Mouse (Mus musculus): ENCODE data around the gene Nme7. TPM values are rescaled to one million over a fixed set of nuclear protein-coding genes. Genes with fewer than 3 reads are reported as not detected.

Nme7 gene
- total RNA-seq, 2 experiments from 2014 or later = 1.4 TPM

- DNase-seq = no peak
- H3K4me3 ChIP-seq = no peak overlapping the region
- intact Hi-C loops (cut with DNase I) = no loop called here
- no peak for TF ChIP-seq CTCF (IDR thresholded peaks at IDR 0.05)
- peak overlapping the region; percentile 53 for H3K27ac ChIP-seq
Observed at GRCm38 (mm10) chr1:164405385-164405802, 101.5 kb downstream of the Nme7 start.

GRCm38 (mm10) chr1:164406506-164406905, 102.6 kb downstream of the Nme7 start:
- DNase-seq = no peak
- Histone ChIP-seq H3K4me3 (no peak overlapping the region), H3K27ac (peak overlapping the region; percentile 41; the same call in 1 of the 2 replicates)
- intact Hi-C loops (cut with DNase I) = no loop called here
- no peak for TF ChIP-seq CTCF (IDR thresholded peaks at IDR 0.05)

- no peak overlapping the region for H3K4me3 ChIP-seq
- H3K27ac ChIP-seq = no peak overlapping the region
- intact Hi-C loops (cut with DNase I) = no loop called here
- DNase-seq = no peak
- no peak for TF ChIP-seq CTCF (IDR thresholded peaks at IDR 0.05)
Observed at GRCm38 (mm10) chr1:164408655-164409054, 104.7 kb downstream of the Nme7 start.

- no peak overlapping the region for H3K4me3 ChIP-seq
- TF ChIP-seq CTCF (IDR thresholded peaks at IDR 0.05) = no peak
- no peak for DNase-seq
- intact Hi-C loops (cut with DNase I) = no loop called here
- no peak overlapping the region for H3K27ac ChIP-seq
Observed at GRCm38 (mm10) chr1:164411306-164411705, 107.4 kb downstream of the Nme7 start.

- no peak for TF ChIP-seq CTCF (IDR thresholded peaks at IDR 0.05)
- DNase-seq = no peak
- H3K27ac ChIP-seq = no peak overlapping the region
- intact Hi-C loops (cut with DNase I) = no loop called here
- no peak overlapping the region for H3K4me3 ChIP-seq
Observed at GRCm38 (mm10) chr1:164412906-164413305, 109.0 kb downstream of the Nme7 start.

GRCm38 (mm10) chr1:164413608-164414007, 109.7 kb downstream of the Nme7 start:
- no peak overlapping the region for H3K4me3 ChIP-seq
- no peak overlapping the region for H3K27ac ChIP-seq
- DNase-seq = no peak
- intact Hi-C loops (cut with DNase I) = no loop called here
- TF ChIP-seq CTCF (IDR thresholded peaks at IDR 0.05) = no peak

- H3K4me3 ChIP-seq = no peak overlapping the region
- H3K27ac ChIP-seq = no peak overlapping the region
- no peak for DNase-seq
- TF ChIP-seq CTCF (IDR thresholded peaks at IDR 0.05) = no peak
- intact Hi-C loops (cut with DNase I) = no loop called here
Observed at GRCm38 (mm10) chr1:164415347-164415751, 111.4 kb downstream of the Nme7 start.

- no peak for DNase-seq
- intact Hi-C loops (cut with DNase I) = no loop called here
- no peak overlapping the region for H3K4me3 ChIP-seq
- no peak for TF ChIP-seq CTCF (IDR thresholded peaks at IDR 0.05)
- H3K27ac ChIP-seq = no peak overlapping the region
Observed at GRCm38 (mm10) chr1:164416692-164417394, 112.9 kb downstream of the Nme7 start.

GRCm38 (mm10) chr1:164417604-164418003, 113.7 kb downstream of the Nme7 start:
- Histone ChIP-seq H3K27ac (no peak overlapping the region), H3K4me3 (no peak overlapping the region)
- no peak for DNase-seq
- intact Hi-C loops (cut with DNase I) = no loop called here
- no peak for TF ChIP-seq CTCF (IDR thresholded peaks at IDR 0.05)

- Histone ChIP-seq H3K27ac (no peak overlapping the region), H3K4me3 (no peak overlapping the region)
- DNase-seq = no peak
- intact Hi-C loops (cut with DNase I) = no loop called here
- TF ChIP-seq CTCF (IDR thresholded peaks at IDR 0.05) = no peak
Observed at GRCm38 (mm10) chr1:164418320-164418719, 114.4 kb downstream of the Nme7 start.

- H3K27ac ChIP-seq = no peak overlapping the region
- intact Hi-C loops (cut with DNase I) = no loop called here
Observed at GRCm38 (mm10) chr1:164419401-164419800, 115.5 kb downstream of the Nme7 start.

GRCm38 (mm10) chr1:164420623-164421354, 116.9 kb downstream of the Nme7 start:
- DNase-seq = no peak
- intact Hi-C loops (cut with DNase I) = no loop called here
- Histone ChIP-seq H3K4me3 (no peak overlapping the region), H3K27ac (no peak overlapping the region)
- no peak for TF ChIP-seq CTCF (IDR thresholded peaks at IDR 0.05)

More at GRCm38 (mm10) chr1:164419401-164419800, 115.5 kb downstream of the Nme7 start:
- H3K4me3 ChIP-seq = no peak overlapping the region
- DNase-seq = no peak
- TF ChIP-seq CTCF (IDR thresholded peaks at IDR 0.05) = no peak

- H3K4me3 ChIP-seq = no peak overlapping the region
- no peak for DNase-seq
- no peak overlapping the region for H3K27ac ChIP-seq
- no peak for TF ChIP-seq CTCF (IDR thresholded peaks at IDR 0.05)
- intact Hi-C loops (cut with DNase I) = no loop called here
Observed at GRCm38 (mm10) chr1:164426227-164426626, 122.3 kb downstream of the Nme7 start.
